Mouse (Mus musculus) limb, embryonic 14.5 days (tissue): Measurements from ENCODE around the gene Sept6. TPM values are rescaled to one million over a fixed set of nuclear protein-coding genes. Genes with fewer than 3 reads are reported as not detected.

Source experiments
- ATAC-seq: fragments of 200-750 bp; cut with Nextera tagmentation; 2 replicates; pipeline ENCODE4 v1.8.0; 2017; ENCODE audit warnings: low read depth, moderate number of reproducible peaks, moderate TSS enrichment; ENCODE audit not compliant: low FRiP score
- DNase-seq: peaks from one replicate; pipeline ENCODE4 v3.0.0-alpha.2; 2015; ENCODE audit warnings: low spot score
- H3K27ac ChIP-seq: fragments of 300-500 bp; sonication (generic); replicated peaks from 2 replicates; pipeline ENCODE4 v1.5.1; 2014; ENCODE audit warnings: low read depth, mild to moderate bottlenecking, low read length, moderate library complexity, mixed read lengths
- H3K27me3 ChIP-seq: fragments of 300-500 bp; sonication (generic); 2 replicates; pipeline ENCODE4 v1.6.1; 2014; ENCODE audit warnings: low read length, mixed read lengths; ENCODE audit not compliant: control insufficient read depth, insufficient read depth
- H3K36me3 ChIP-seq: fragments of 300-500 bp; sonication (generic); 2 replicates; pipeline ENCODE4 v1.6.1; 2014; ENCODE audit warnings: mild to moderate bottlenecking, low read length, moderate library complexity, mixed read lengths; ENCODE audit not compliant: control insufficient read depth, insufficient read depth
- H3K4me1 ChIP-seq: fragments of 300-500 bp; sonication (generic); 2 replicates; pipeline ENCODE4 v1.6.1; 2014; ENCODE audit warnings: antibody characterized with exemption, low read length, mixed read lengths; ENCODE audit not compliant: control insufficient read depth, insufficient read depth
- H3K4me2 ChIP-seq: fragments of 300-500 bp; sonication (generic); replicated peaks from 2 replicates; pipeline ENCODE4 v1.6.1; 2014; ENCODE audit warnings: low read depth, mild to moderate bottlenecking, low read length, moderate library complexity; ENCODE audit not compliant: severe bottlenecking
- H3K4me3 ChIP-seq: fragments of 300-500 bp; sonication (generic); replicated peaks from 2 replicates; pipeline ENCODE4 v1.5.1; 2014; ENCODE audit warnings: low read length
- H3K9ac ChIP-seq: fragments of 300-500 bp; sonication (generic); 2 replicates; pipeline ENCODE4 v1.6.1; 2014; ENCODE audit warnings: mild to moderate bottlenecking, low read depth, low read length, moderate library complexity; ENCODE audit not compliant: severe bottlenecking
- H3K9me3 ChIP-seq: fragments of 300-500 bp; sonication (generic); 2 replicates; pipeline ENCODE4 v1.6.1; 2016; ENCODE audit warnings: low read length; ENCODE audit not compliant: control insufficient read depth
- POLR2A ChIP-seq: fragments of 200-500 bp; IDR thresholded peaks from 2 replicates; pipeline ENCODE4 v1.8.0; 2012; ENCODE audit warnings: inconsistent platforms, mild to moderate bottlenecking, moderate library complexity, borderline replicate concordance; ENCODE audit not compliant: insufficient read depth, insufficient read length; ENCODE audit errors: extremely low read depth
- WGBS: fragments of 180-500 bp; shearing (Covaris S2); extraction: QIAGEN DNeasy Blood & Tissue Kit; methylation state at CpG from one replicate; pipeline ENCODE4 v1.1.7; 2014; 5-methylcytosine and 5-hydroxymethylcytosine counted together
- polyA plus RNA-seq, 2 experiments: library from polyadenylated mRNA; depleted of rRNA in 1 of 2; stranded (reverse) in 1 of 2; unstranded in 1 of 2; fragments of >200 nt; fragmentation: Nextera tagmentation in 1 of 2; extraction: Ambion mirVana in 1 of 2; gene quantifications; 2 replicates each; pipeline versions ENCODE4 v1.2.1 to v1.2.3; 2012 to 2014

Sept6 gene
- polyA plus RNA-seq, 2 experiments, result 47.9 to 51.5 TPM

GRCm38 (mm10) chrX:36935326-36935966 lies 56.1 kb downstream of the Sept6 start:
- Histone ChIP-seq H3K4me3 (no peak overlapping the region), H3K9ac (no peak overlapping the region), H3K4me2 (no peak overlapping the region), H3K27me3 (no peaks in the 10 kb centered on the region), H3K36me3 (peaks cover 9% of the 10 kb centered on the region), H3K9me3 (no peaks in the 10 kb centered on the region), H3K4me1 (no peaks in the 10 kb centered on the region), H3K27ac (no peak overlapping the region)
- no peak for TF ChIP-seq POLR2A
- no peak for DNase-seq
- WGBS, result 55% methylated on average over 7 of the region's 7 CpGs
- ATAC-seq, result no peak

- no peaks in the 10 kb centered on the region for H3K4me1 ChIP-seq
- H3K27me3 ChIP-seq, result no peaks in the 10 kb centered on the region
- no peak for ATAC-seq
- H3K27ac ChIP-seq, result no peak overlapping the region
- H3K9me3 ChIP-seq, result no peaks in the 10 kb centered on the region
- no peak overlapping the region for H3K4me3 ChIP-seq
- no peak for DNase-seq
- peaks cover 17% of the 10 kb centered on the region for H3K36me3 ChIP-seq
- no peak overlapping the region for H3K4me2 ChIP-seq
- H3K9ac ChIP-seq, result no peak overlapping the region
- 43% methylated on average over 1 of the region's 1 CpGs for WGBS
- no peak for TF ChIP-seq POLR2A
These were observed 61.0 kb downstream of the Sept6 start for GRCm38 (mm10) chrX:36930574-36930973.

GRCm38 (mm10) chrX:36929694-36930093 lies 61.9 kb downstream of the Sept6 start:
- H3K9me3 ChIP-seq, result no peaks in the 10 kb centered on the region
- H3K4me3 ChIP-seq, result no peak overlapping the region
- peaks cover 17% of the 10 kb centered on the region for H3K36me3 ChIP-seq
- H3K27ac ChIP-seq, result no peak overlapping the region
- H3K4me1 ChIP-seq, result no peaks in the 10 kb centered on the region
- H3K27me3 ChIP-seq, result no peaks in the 10 kb centered on the region
- no peak for TF ChIP-seq POLR2A
- DNase-seq, result no peak
- no peak overlapping the region for H3K9ac ChIP-seq
- no peak for ATAC-seq
- 79% methylated on average over 4 of the region's 4 CpGs for WGBS
- H3K4me2 ChIP-seq, result no peak overlapping the region

GRCm38 (mm10) chrX:36928791-36929190 lies 62.8 kb downstream of the Sept6 start:
- ATAC-seq, result no peak

GRCm38 (mm10) chrX:36921346-36921745 lies 70.2 kb downstream of the Sept6 start:
- DNase-seq (no peak), ATAC-seq (no peak)
- Histone ChIP-seq H3K9me3 (no peaks in the 10 kb centered on the region), H3K4me3 (no peak overlapping the region), H3K36me3 (peaks cover 3% of the 10 kb centered on the region), H3K4me1 (no peaks in the 10 kb centered on the region), H3K27me3 (no peaks in the 10 kb centered on the region), H3K9ac (no peak overlapping the region), H3K27ac (no peak overlapping the region), H3K4me2 (no peak overlapping the region)
- WGBS, result 92% methylated on average over 4 of the region's 4 CpGs
- TF ChIP-seq POLR2A, result no peak

More at GRCm38 (mm10) chrX:36928791-36929190, 62.8 kb downstream of the Sept6 start:
- WGBS, result 83% methylated on average over 4 of the region's 4 CpGs
- Histone ChIP-seq H3K36me3 (peaks cover 12% of the 10 kb centered on the region), H3K4me3 (no peak overlapping the region), H3K27ac (no peak overlapping the region), H3K4me2 (no peak overlapping the region), H3K27me3 (no peaks in the 10 kb centered on the region), H3K9me3 (no peaks in the 10 kb centered on the region), H3K4me1 (no peaks in the 10 kb centered on the region), H3K9ac (no peak overlapping the region)
- DNase-seq, result no peak
- TF ChIP-seq POLR2A, result no peak

GRCm38 (mm10) chrX:36917749-36918148 lies 73.8 kb downstream of the Sept6 start:
- Histone ChIP-seq H3K9me3 (no peaks in the 10 kb centered on the region), H3K4me2 (no peak overlapping the region), H3K9ac (no peak overlapping the region), H3K4me3 (no peak overlapping the region), H3K36me3 (no peaks in the 10 kb centered on the region), H3K27me3 (no peaks in the 10 kb centered on the region), H3K4me1 (no peaks in the 10 kb centered on the region), H3K27ac (no peak overlapping the region)
- 77% methylated on average over 1 of the region's 1 CpGs for WGBS
- ATAC-seq (no peak), DNase-seq (no peak)
- no peak for TF ChIP-seq POLR2A
